Mouse (Mus musculus) erythroblast, adult 5-6 weeks (primary cell): ENCODE results near the gene Mkrn2os. TPM values are rescaled to one million over a fixed set of nuclear protein-coding genes. Genes with fewer than 3 reads are reported as not detected.

Experiments used
- ATAC-seq: replicated peaks from 2 replicates; pipeline ENCODE4 v1.8.0; 2016; ENCODE audit warnings: moderate number of reproducible peaks, mild to moderate bottlenecking, moderate TSS enrichment, inconsistent platforms; ENCODE audit not compliant: poor library complexity, low FRiP score, severe bottlenecking
- total RNA-seq, 2 experiments: library from RNA; stranded (forward) in 1 of 2; stranded (reverse) in 1 of 2; fragments of 150-400 nt in 1 of 2; fragments of 200-764, 138-1000 nt in 1 of 2; gene quantifications; 2 replicates each; pipeline versions ENCODE4 v1.2.3 to v1.2.4; 2015 to 2017; ENCODE audit warnings: low replicate concordance in 2 of 2

Mkrn2os gene
- total RNA-seq, 2 experiments from 2014 or later, result not detected

- no peak for ATAC-seq
Measured at GRCm38 (mm10) chr6:115583430-115584125, 8.8 kb downstream of the Mkrn2os start.

GRCm38 (mm10) chr6:115582328-115583115 is 9.9 kb downstream of the Mkrn2os start:
- no peak for ATAC-seq

GRCm38 (mm10) chr6:115580810-115581209 is 11.6 kb downstream of the Mkrn2os start:
- no peak for ATAC-seq

DNA sequence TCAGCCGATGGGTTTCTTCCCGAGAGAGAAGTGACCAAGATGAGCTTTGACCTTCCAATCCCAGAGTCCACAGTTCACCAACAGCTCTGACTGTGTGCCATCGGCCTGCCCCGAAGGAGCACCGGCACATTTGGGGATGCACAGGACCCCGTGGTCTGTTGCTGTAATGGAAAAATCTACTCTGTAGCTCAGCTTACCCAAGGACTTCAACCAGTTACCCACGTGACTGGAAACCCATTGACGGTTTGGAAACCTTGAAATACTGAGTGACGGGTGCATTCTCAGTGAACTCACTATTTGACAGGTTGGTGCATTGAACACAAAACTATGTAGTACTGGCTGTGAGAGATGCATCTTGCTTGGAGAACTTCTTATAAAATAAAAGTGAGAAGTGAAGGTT is 14.4 kb downstream of the Mkrn2os start:
- no peak for ATAC-seq

- ATAC-seq, result no peak
Measured at GRCm38 (mm10) chr6:115577407-115577806, 15.0 kb downstream of the Mkrn2os start.

DNA sequence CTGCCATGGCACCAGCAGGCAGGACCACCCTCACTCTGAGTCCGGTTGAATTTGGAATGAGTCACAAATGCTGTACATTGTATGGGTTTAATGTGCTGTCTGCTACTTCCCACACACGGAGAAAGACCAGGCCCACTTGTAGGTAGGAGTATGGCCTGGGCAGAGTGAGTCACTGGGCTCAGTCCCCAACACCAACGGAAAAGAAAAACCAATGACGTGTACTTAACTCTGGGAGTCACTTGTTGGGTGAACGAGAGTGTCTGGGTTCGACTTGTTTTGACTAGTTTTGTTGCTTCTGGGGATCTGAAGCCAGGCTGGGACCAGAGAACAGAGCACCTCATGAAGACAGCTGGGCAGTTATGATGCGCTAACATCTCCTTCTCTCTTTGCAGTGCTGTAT is 18.2 kb downstream of the Mkrn2os start:
- no peak for ATAC-seq

- no peak for ATAC-seq
Measured at GRCm38 (mm10) chr6:115565479-115566045, 26.8 kb downstream of the Mkrn2os start.

GRCm38 (mm10) chr6:115559651-115560632 is 32.4 kb downstream of the Mkrn2os start:
- no peak for ATAC-seq

GRCm38 (mm10) chr6:115558176-115558575 is 34.2 kb downstream of the Mkrn2os start:
- no peak for ATAC-seq

DNA sequence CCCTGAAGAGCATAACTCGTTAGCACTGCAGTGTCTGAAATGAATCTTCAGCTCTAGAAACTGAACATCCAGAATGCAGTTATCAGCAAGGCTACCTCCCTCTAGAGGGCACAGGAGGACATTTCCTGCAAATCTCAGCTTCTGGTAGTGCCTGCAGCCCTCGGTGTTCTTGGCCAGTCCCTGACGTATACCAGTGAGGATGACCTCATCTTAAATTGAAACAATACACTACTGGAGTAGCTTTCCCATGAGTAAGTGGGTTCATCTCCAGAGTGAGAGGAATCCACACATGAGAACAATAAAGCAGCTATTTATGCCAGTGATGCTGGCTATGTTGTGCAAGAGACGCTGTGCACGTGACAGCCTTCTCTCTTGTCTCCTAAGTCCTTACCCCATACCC is 36.9 kb downstream of the Mkrn2os start:
- no peak for ATAC-seq

DNA sequence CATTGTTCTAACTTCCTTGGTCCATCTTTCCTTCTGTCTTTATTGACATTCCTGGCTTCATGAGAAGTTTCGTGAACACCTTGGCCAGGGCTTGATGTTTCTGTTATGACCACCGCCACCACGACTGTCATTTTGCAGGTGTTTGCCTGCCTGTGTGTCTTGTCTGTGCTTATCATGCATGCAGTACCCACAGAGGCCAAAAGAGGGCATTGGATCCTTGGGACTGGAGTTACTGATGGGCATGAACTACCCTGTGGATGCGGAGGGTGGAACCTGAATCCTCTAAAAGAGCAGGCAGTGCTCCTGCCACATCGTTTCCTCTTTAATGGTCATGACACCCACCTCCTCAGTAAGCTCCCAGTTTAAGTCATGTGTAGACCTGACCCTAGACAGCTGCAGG is 46.1 kb downstream of the Mkrn2os start:
- ATAC-seq, result 0 out of 2 replicates have a peak, but pooled peaks have one; percentile 48

DNA sequence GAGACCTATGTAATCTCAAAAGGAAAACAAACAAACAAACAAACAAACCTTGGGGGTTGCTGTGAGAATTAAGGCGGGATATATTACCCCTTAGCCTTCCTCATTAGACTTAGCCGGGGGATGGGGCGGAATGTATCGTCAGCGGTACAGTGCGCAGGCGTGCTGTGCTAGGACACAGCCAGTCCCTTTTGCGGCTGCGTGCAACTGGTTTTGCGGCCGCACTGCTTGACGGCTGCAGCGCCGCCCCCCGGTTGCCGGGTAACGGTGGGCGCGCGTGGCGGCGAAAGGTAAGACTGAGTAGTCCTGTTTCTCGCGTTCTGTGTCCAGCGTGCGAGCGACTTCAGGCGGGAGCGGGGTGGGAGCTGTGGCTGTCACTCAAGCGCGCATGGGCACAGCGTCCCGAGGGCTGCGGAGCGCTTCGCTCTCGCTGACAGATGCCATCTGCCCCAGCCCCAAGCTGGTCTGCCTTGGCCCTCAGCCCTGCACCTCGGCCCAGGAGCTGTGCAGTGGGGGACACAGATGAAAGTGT is 47.9 kb downstream of the Mkrn2os start, which contains the start of gene Tsen2:
TSS of gene Tsen2 (plus strand) at position 223 of the 529 bp plus-strand sequence.
- ATAC-seq, result peak; percentile 85

- ATAC-seq, result no peak
Measured at GRCm38 (mm10) chr6:115542341-115542740, 50.0 kb downstream of the Mkrn2os start.

DNA sequence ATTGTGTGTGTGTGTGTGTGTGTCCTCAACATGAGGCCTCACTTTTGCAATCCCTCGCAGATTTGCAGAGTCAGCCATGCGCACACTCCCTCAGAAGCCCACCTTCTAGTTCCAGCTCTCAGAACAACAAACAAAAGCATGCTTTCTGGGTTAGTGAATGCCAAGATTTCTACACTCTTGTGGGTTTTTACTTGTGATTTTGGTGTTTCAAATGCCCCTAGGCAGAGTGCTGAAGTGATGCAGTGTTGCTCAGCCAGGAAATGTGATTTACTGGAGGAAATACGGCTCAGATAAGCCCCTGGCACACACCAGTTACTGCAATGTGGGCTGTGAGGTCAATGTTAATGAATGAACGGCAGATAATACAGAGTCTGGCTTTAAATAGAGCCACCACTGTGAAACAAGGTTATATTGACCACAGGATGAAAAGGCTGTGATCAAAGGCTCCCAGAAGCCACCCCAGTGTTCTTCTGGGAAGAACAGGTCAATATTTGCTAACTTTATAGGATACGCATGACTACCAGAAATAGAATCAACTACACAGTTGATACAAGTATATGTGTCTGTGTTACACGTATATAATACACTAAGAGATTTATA is 50.6 kb downstream of the Mkrn2os start:
- ATAC-seq, result no peak

- ATAC-seq, result peak; percentile 67; the same call in 1 of the 2 replicates
Measured at GRCm38 (mm10) chr6:115538645-115539429, 53.5 kb downstream of the Mkrn2os start.

DNA sequence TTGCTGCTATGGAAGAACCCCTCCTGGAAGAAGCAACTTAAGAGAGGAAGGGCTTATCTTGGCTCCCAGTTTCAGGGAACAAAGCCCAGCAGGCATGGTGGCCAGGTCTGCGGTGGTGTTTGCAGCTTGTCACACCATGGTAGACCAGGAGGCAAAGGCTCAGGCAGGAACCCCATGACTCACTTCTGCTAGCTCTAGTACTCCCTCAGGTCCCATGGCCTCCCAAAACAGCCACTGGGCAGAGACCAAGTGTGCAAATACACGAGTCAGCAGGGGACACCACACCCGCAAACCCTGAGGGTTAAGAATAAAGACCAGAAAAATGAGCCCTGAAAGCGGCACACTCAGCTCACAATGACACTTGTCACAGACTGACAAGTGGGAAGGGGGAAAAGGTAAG is 56.2 kb downstream of the Mkrn2os start:
- ATAC-seq, result no peak

DNA sequence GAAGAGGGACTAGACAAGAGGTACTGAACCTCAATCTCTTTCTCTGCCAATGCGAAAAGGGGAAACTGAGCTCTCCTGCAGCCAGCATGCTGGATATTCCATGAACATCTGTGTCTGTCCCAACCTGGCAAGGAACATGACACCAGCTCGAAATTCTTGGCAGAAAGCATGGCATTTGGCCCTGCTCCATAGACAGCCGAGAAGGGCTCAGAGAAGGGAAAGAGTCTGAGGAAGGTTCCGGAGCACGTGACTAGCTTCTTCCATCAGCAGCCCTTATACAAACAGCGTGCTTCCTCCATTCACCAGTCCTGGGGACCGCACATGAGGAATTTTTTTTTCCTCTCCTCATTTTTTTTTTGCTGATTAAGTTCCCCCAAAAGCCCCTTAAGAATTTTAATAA is 57.8 kb downstream of the Mkrn2os start:
- no peak for ATAC-seq
